Mouse (Mus musculus): ENCODE results near the gene Des. TPM values are rescaled to one million over a fixed set of nuclear protein-coding genes. Genes with fewer than 3 reads are reported as not detected.

Gene Des
- polyA plus RNA-seq, 1 experiment: 23.3 TPM

GRCm38 (mm10) chr1:75358009-75358408, 2.1 kb upstream of the Des start:
- no peak overlapping the region for H3K9ac ChIP-seq (ENCODE audit: low read depth, poor library complexity, severe bottlenecking)
- no peaks in the 10 kb centered on the region for H3K36me3 ChIP-seq (ENCODE audit: control insufficient read depth, insufficient read depth, low read length, poor library complexity, severe bottlenecking)
- H3K27ac ChIP-seq (ENCODE audit: insufficient read depth, low read length): no peak overlapping the region
- peaks cover 3% of the 10 kb centered on the region for H3K4me1 ChIP-seq (ENCODE audit: control insufficient read depth, insufficient read depth, low read length)
- H3K27me3 ChIP-seq (ENCODE audit: control insufficient read depth, insufficient read depth, low read length, poor library complexity, severe bottlenecking): no peaks in the 10 kb centered on the region
- H3K4me3 ChIP-seq (ENCODE audit: low read depth, low read length): no peak overlapping the region
- TF ChIP-seq EP300 (IDR thresholded peaks at IDR 0.05; ENCODE audit: insufficient read depth, low read depth, low read length) (no peak), POLR2A (IDR thresholded peaks at IDR 0.05; ENCODE audit: insufficient read depth, low read length) (no peak), CTCF (IDR thresholded peaks at IDR 0.05; ENCODE audit: low read depth, low read length) (no peak)
- no peaks in the 10 kb centered on the region for H3K9me3 ChIP-seq (replicated peaks; ENCODE audit: control insufficient read depth, insufficient read depth, low read length, poor library complexity, severe bottlenecking)

GRCm38 (mm10) chr1:75359346-75359745, 783 bp upstream of the Des start:
- Histone ChIP-seq H3K9me3 (replicated peaks; ENCODE audit: control insufficient read depth, insufficient read depth, low read length, poor library complexity, severe bottlenecking) (no peaks in the 10 kb centered on the region), H3K4me3 (ENCODE audit: low read depth, low read length) (no peak overlapping the region), H3K4me1 (ENCODE audit: control insufficient read depth, insufficient read depth, low read length) (peaks cover 3% of the 10 kb centered on the region), H3K27ac (ENCODE audit: insufficient read depth, low read length) (no peak overlapping the region), H3K27me3 (ENCODE audit: control insufficient read depth, insufficient read depth, low read length, poor library complexity, severe bottlenecking) (no peaks in the 10 kb centered on the region), H3K36me3 (ENCODE audit: control insufficient read depth, insufficient read depth, low read length, poor library complexity, severe bottlenecking) (no peaks in the 10 kb centered on the region), H3K9ac (ENCODE audit: low read depth, poor library complexity, severe bottlenecking) (no peak overlapping the region)
- TF ChIP-seq CTCF (IDR thresholded peaks at IDR 0.05; ENCODE audit: low read depth, low read length) (no peak), EP300 (IDR thresholded peaks at IDR 0.05; ENCODE audit: insufficient read depth, low read depth, low read length) (no peak), POLR2A (IDR thresholded peaks at IDR 0.05; ENCODE audit: insufficient read depth, low read length) (no peak)

- peaks cover 3% of the 10 kb centered on the region for H3K4me1 ChIP-seq (ENCODE audit: control insufficient read depth, insufficient read depth, low read length)
- H3K9me3 ChIP-seq (replicated peaks; ENCODE audit: control insufficient read depth, insufficient read depth, low read length, poor library complexity, severe bottlenecking): no peaks in the 10 kb centered on the region
- no peak overlapping the region for H3K27ac ChIP-seq (ENCODE audit: insufficient read depth, low read length)
- no peaks in the 10 kb centered on the region for H3K36me3 ChIP-seq (ENCODE audit: control insufficient read depth, insufficient read depth, low read length, poor library complexity, severe bottlenecking)
- TF ChIP-seq POLR2A (IDR thresholded peaks at IDR 0.05; ENCODE audit: insufficient read depth, low read length): no peak
- TF ChIP-seq CTCF (IDR thresholded peaks at IDR 0.05; ENCODE audit: low read depth, low read length): no peak
- TF ChIP-seq EP300 (IDR thresholded peaks at IDR 0.05; ENCODE audit: insufficient read depth, low read depth, low read length): no peak
- peak overlapping the region; percentile 31; the same call in 1 of the 2 replicates for H3K9ac ChIP-seq (ENCODE audit: low read depth, poor library complexity, severe bottlenecking)
- H3K27me3 ChIP-seq (ENCODE audit: control insufficient read depth, insufficient read depth, low read length, poor library complexity, severe bottlenecking): no peaks in the 10 kb centered on the region
- no peak overlapping the region for H3K4me3 ChIP-seq (ENCODE audit: low read depth, low read length)
Measured at GRCm38 (mm10) chr1:75361123-75361522, 994 bp downstream of the Des start.

- Histone ChIP-seq H3K4me1 (ENCODE audit: control insufficient read depth, insufficient read depth, low read length) (peaks cover 3% of the 10 kb centered on the region), H3K27ac (ENCODE audit: insufficient read depth, low read length) (peak overlapping the region; percentile 24; the same call in 1 of the 2 replicates), H3K36me3 (ENCODE audit: control insufficient read depth, insufficient read depth, low read length, poor library complexity, severe bottlenecking) (no peaks in the 10 kb centered on the region), H3K27me3 (ENCODE audit: control insufficient read depth, insufficient read depth, low read length, poor library complexity, severe bottlenecking) (no peaks in the 10 kb centered on the region), H3K9ac (ENCODE audit: low read depth, poor library complexity, severe bottlenecking) (no peak overlapping the region), H3K9me3 (replicated peaks; ENCODE audit: control insufficient read depth, insufficient read depth, low read length, poor library complexity, severe bottlenecking) (no peaks in the 10 kb centered on the region), H3K4me3 (ENCODE audit: low read depth, low read length) (peak overlapping the region; percentile 43)
- no peak for TF ChIP-seq EP300 (IDR thresholded peaks at IDR 0.05; ENCODE audit: insufficient read depth, low read depth, low read length)
- TF ChIP-seq CTCF (IDR thresholded peaks at IDR 0.05; ENCODE audit: low read depth, low read length): no peak
- TF ChIP-seq POLR2A (IDR thresholded peaks at IDR 0.05; ENCODE audit: insufficient read depth, low read length): no peak
Measured at GRCm38 (mm10) chr1:75361750-75362149, 1.6 kb downstream of the Des start.

GRCm38 (mm10) chr1:75363868-75364267, 3.7 kb downstream of the Des start:
- TF ChIP-seq POLR2A (IDR thresholded peaks at IDR 0.05; ENCODE audit: insufficient read depth, low read length) (no peak), EP300 (IDR thresholded peaks at IDR 0.05; ENCODE audit: insufficient read depth, low read depth, low read length) (no peak), CTCF (IDR thresholded peaks at IDR 0.05; ENCODE audit: low read depth, low read length) (no peak)
- H3K4me3 ChIP-seq (ENCODE audit: low read depth, low read length): no peak overlapping the region
- no peaks in the 10 kb centered on the region for H3K36me3 ChIP-seq (ENCODE audit: control insufficient read depth, insufficient read depth, low read length, poor library complexity, severe bottlenecking)
- H3K27ac ChIP-seq (ENCODE audit: insufficient read depth, low read length): no peak overlapping the region
- H3K27me3 ChIP-seq (ENCODE audit: control insufficient read depth, insufficient read depth, low read length, poor library complexity, severe bottlenecking): no peaks in the 10 kb centered on the region
- peaks cover 3% of the 10 kb centered on the region for H3K4me1 ChIP-seq (ENCODE audit: control insufficient read depth, insufficient read depth, low read length)
- H3K9ac ChIP-seq (ENCODE audit: low read depth, poor library complexity, severe bottlenecking): no peak overlapping the region
- no peaks in the 10 kb centered on the region for H3K9me3 ChIP-seq (replicated peaks; ENCODE audit: control insufficient read depth, insufficient read depth, low read length, poor library complexity, severe bottlenecking)

GRCm38 (mm10) chr1:75365510-75366137, 5.5 kb downstream of the Des start:
- no peaks in the 10 kb centered on the region for H3K27me3 ChIP-seq (ENCODE audit: control insufficient read depth, insufficient read depth, low read length, poor library complexity, severe bottlenecking)
- no peak overlapping the region for H3K9ac ChIP-seq (ENCODE audit: low read depth, poor library complexity, severe bottlenecking)
- H3K4me1 ChIP-seq (ENCODE audit: control insufficient read depth, insufficient read depth, low read length): no peaks in the 10 kb centered on the region
- TF ChIP-seq POLR2A (IDR thresholded peaks at IDR 0.05; ENCODE audit: insufficient read depth, low read length) (no peak), CTCF (IDR thresholded peaks at IDR 0.05; ENCODE audit: low read depth, low read length) (no peak), EP300 (IDR thresholded peaks at IDR 0.05; ENCODE audit: insufficient read depth, low read depth, low read length) (no peak)
- no peaks in the 10 kb centered on the region for H3K9me3 ChIP-seq (replicated peaks; ENCODE audit: control insufficient read depth, insufficient read depth, low read length, poor library complexity, severe bottlenecking)
- H3K27ac ChIP-seq (ENCODE audit: insufficient read depth, low read length): no peak overlapping the region
- H3K36me3 ChIP-seq (ENCODE audit: control insufficient read depth, insufficient read depth, low read length, poor library complexity, severe bottlenecking): no peaks in the 10 kb centered on the region
- no peak overlapping the region for H3K4me3 ChIP-seq (ENCODE audit: low read depth, low read length)
